Mouse (Mus musculus): ENCODE results near the gene Phf21a. TPM values are rescaled to one million over a fixed set of nuclear protein-coding genes. Genes with fewer than 3 reads are reported as not detected.

Gene Phf21a
- polyA plus RNA-seq, 1 experiment from 2014 or later, result 12.7 TPM

GRCm38 (mm10) chr2:92259924-92260323 is 167.0 kb downstream of the Phf21a start:
- H3K27ac ChIP-seq (ENCODE audit: low read depth, low read length), result no peak overlapping the region

GRCm38 (mm10) chr2:92266100-92266617 is 173.2 kb downstream of the Phf21a start:
- 74% methylated on average over 9 of the region's 9 CpGs for WGBS
- DNase-seq (ENCODE audit: low spot score) (no peak), ATAC-seq (replicated peaks; ENCODE audit: low FRiP score) (no peak)
- H3K27me3 ChIP-seq (replicated peaks; ENCODE audit: control insufficient read depth, insufficient read depth, low read length), result no peaks in the 10 kb centered on the region
- H3K27ac ChIP-seq (ENCODE audit: low read depth, low read length), result no peak overlapping the region
- H3K4me2 ChIP-seq, result no peak overlapping the region
- H3K36me3 ChIP-seq (ENCODE audit: control insufficient read depth, insufficient read depth, low read length), result no peaks in the 10 kb centered on the region
- no peaks in the 10 kb centered on the region for H3K4me1 ChIP-seq (replicated peaks; ENCODE audit: control insufficient read depth, insufficient read depth, low read length)
- H3K9me3 ChIP-seq (ENCODE audit: control insufficient read depth, low read length), result no peaks in the 10 kb centered on the region
- H3K4me3 ChIP-seq (ENCODE audit: low read depth, low read length), result no peak overlapping the region
- H3K9ac ChIP-seq (ENCODE audit: low read depth, low read length), result no peak overlapping the region

More at GRCm38 (mm10) chr2:92259924-92260323, 167.0 kb downstream of the Phf21a start:
- H3K27me3 ChIP-seq (replicated peaks; ENCODE audit: control insufficient read depth, insufficient read depth, low read length), result no peaks in the 10 kb centered on the region
- WGBS, result 28% methylated on average over 2 of the region's 2 CpGs
- no peak overlapping the region for H3K4me2 ChIP-seq
- H3K36me3 ChIP-seq (ENCODE audit: control insufficient read depth, insufficient read depth, low read length), result no peaks in the 10 kb centered on the region
- H3K9ac ChIP-seq (ENCODE audit: low read depth, low read length), result no peak overlapping the region
- H3K9me3 ChIP-seq (ENCODE audit: control insufficient read depth, low read length), result no peaks in the 10 kb centered on the region
- H3K4me1 ChIP-seq (replicated peaks; ENCODE audit: control insufficient read depth, insufficient read depth, low read length), result peaks cover 13% of the 10 kb centered on the region
- no peak overlapping the region for H3K4me3 ChIP-seq (ENCODE audit: low read depth, low read length)
- ATAC-seq (replicated peaks; ENCODE audit: low FRiP score) (no peak), DNase-seq (ENCODE audit: low spot score) (no peak)

- WGBS, result 59% methylated on average over 5 of the region's 5 CpGs
- H3K4me3 ChIP-seq (ENCODE audit: low read depth, low read length), result no peak overlapping the region
- H3K4me2 ChIP-seq, result no peak overlapping the region
- H3K9ac ChIP-seq (ENCODE audit: low read depth, low read length), result no peak overlapping the region
- DNase-seq (ENCODE audit: low spot score) (no peak), ATAC-seq (replicated peaks; ENCODE audit: low FRiP score) (no peak)
- no peaks in the 10 kb centered on the region for H3K36me3 ChIP-seq (ENCODE audit: control insufficient read depth, insufficient read depth, low read length)
- H3K4me1 ChIP-seq (replicated peaks; ENCODE audit: control insufficient read depth, insufficient read depth, low read length), result no peaks in the 10 kb centered on the region
- no peaks in the 10 kb centered on the region for H3K27me3 ChIP-seq (replicated peaks; ENCODE audit: control insufficient read depth, insufficient read depth, low read length)
- no peak overlapping the region for H3K27ac ChIP-seq (ENCODE audit: low read depth, low read length)
- H3K9me3 ChIP-seq (ENCODE audit: control insufficient read depth, low read length), result no peaks in the 10 kb centered on the region
These were observed 176.3 kb downstream of the Phf21a start for GRCm38 (mm10) chr2:92269227-92269626.

- no peak for ATAC-seq (replicated peaks; ENCODE audit: low FRiP score)
- H3K4me2 ChIP-seq, result no peak overlapping the region
- no peak overlapping the region for H3K4me3 ChIP-seq (ENCODE audit: low read depth, low read length)
- no peaks in the 10 kb centered on the region for H3K27me3 ChIP-seq (replicated peaks; ENCODE audit: control insufficient read depth, insufficient read depth, low read length)
- H3K9ac ChIP-seq (ENCODE audit: low read depth, low read length), result no peak overlapping the region
- no peak overlapping the region for H3K27ac ChIP-seq (ENCODE audit: low read depth, low read length)
- no peaks in the 10 kb centered on the region for H3K4me1 ChIP-seq (replicated peaks; ENCODE audit: control insufficient read depth, insufficient read depth, low read length)
- WGBS, result 55% methylated on average over 2 of the region's 2 CpGs
- no peaks in the 10 kb centered on the region for H3K9me3 ChIP-seq (ENCODE audit: control insufficient read depth, low read length)
- DNase-seq (ENCODE audit: low spot score), result no peak
- H3K36me3 ChIP-seq (ENCODE audit: control insufficient read depth, insufficient read depth, low read length), result no peaks in the 10 kb centered on the region
These were observed 179.6 kb downstream of the Phf21a start for GRCm38 (mm10) chr2:92272510-92272909.

- ATAC-seq (replicated peaks; ENCODE audit: low FRiP score) (no peak), DNase-seq (ENCODE audit: low spot score) (no peak)
- Histone ChIP-seq H3K4me3 (ENCODE audit: low read depth, low read length) (no peak overlapping the region), H3K36me3 (ENCODE audit: control insufficient read depth, insufficient read depth, low read length) (no peaks in the 10 kb centered on the region), H3K27me3 (replicated peaks; ENCODE audit: control insufficient read depth, insufficient read depth, low read length) (no peaks in the 10 kb centered on the region), H3K9me3 (ENCODE audit: control insufficient read depth, low read length) (no peaks in the 10 kb centered on the region), H3K27ac (ENCODE audit: low read depth, low read length) (no peak overlapping the region), H3K4me1 (replicated peaks; ENCODE audit: control insufficient read depth, insufficient read depth, low read length) (no peaks in the 10 kb centered on the region), H3K9ac (ENCODE audit: low read depth, low read length) (no peak overlapping the region), H3K4me2 (no peak overlapping the region)
- WGBS, result 86% methylated on average over 6 of the region's 6 CpGs
These were observed 180.3 kb downstream of the Phf21a start for GRCm38 (mm10) chr2:92273101-92273801.

GRCm38 (mm10) chr2:92273802-92274183 is 180.9 kb downstream of the Phf21a start:
- Histone ChIP-seq H3K9me3 (ENCODE audit: control insufficient read depth, low read length) (no peaks in the 10 kb centered on the region), H3K36me3 (ENCODE audit: control insufficient read depth, insufficient read depth, low read length) (no peaks in the 10 kb centered on the region), H3K27me3 (replicated peaks; ENCODE audit: control insufficient read depth, insufficient read depth, low read length) (no peaks in the 10 kb centered on the region), H3K4me1 (replicated peaks; ENCODE audit: control insufficient read depth, insufficient read depth, low read length) (no peaks in the 10 kb centered on the region), H3K27ac (ENCODE audit: low read depth, low read length) (no peak overlapping the region), H3K4me3 (ENCODE audit: low read depth, low read length) (no peak overlapping the region), H3K4me2 (no peak overlapping the region), H3K9ac (ENCODE audit: low read depth, low read length) (no peak overlapping the region)
- ATAC-seq (replicated peaks; ENCODE audit: low FRiP score), result no peak
- DNase-seq (ENCODE audit: low spot score), result no peak
- 74% methylated on average over 4 of the region's 4 CpGs for WGBS

- no peak overlapping the region for H3K4me3 ChIP-seq (ENCODE audit: low read depth, low read length)
- H3K36me3 ChIP-seq (ENCODE audit: control insufficient read depth, insufficient read depth, low read length), result no peaks in the 10 kb centered on the region
- H3K27ac ChIP-seq (ENCODE audit: low read depth, low read length), result no peak overlapping the region
- no peaks in the 10 kb centered on the region for H3K27me3 ChIP-seq (replicated peaks; ENCODE audit: control insufficient read depth, insufficient read depth, low read length)
- H3K9ac ChIP-seq (ENCODE audit: low read depth, low read length), result no peak overlapping the region
- no peaks in the 10 kb centered on the region for H3K4me1 ChIP-seq (replicated peaks; ENCODE audit: control insufficient read depth, insufficient read depth, low read length)
- no peak for DNase-seq (ENCODE audit: low spot score)
- H3K4me2 ChIP-seq, result no peak overlapping the region
- no peaks in the 10 kb centered on the region for H3K9me3 ChIP-seq (ENCODE audit: control insufficient read depth, low read length)
- 73% methylated on average over 3 of the region's 3 CpGs for WGBS
- ATAC-seq (replicated peaks; ENCODE audit: low FRiP score), result no peak
These were observed 184.9 kb downstream of the Phf21a start for GRCm38 (mm10) chr2:92277787-92278186.

GRCm38 (mm10) chr2:92278663-92279062 is 185.7 kb downstream of the Phf21a start:
- H3K4me2 ChIP-seq, result no peak overlapping the region
- no peak overlapping the region for H3K9ac ChIP-seq (ENCODE audit: low read depth, low read length)
- no peak overlapping the region for H3K4me3 ChIP-seq (ENCODE audit: low read depth, low read length)
- no peak for DNase-seq (ENCODE audit: low spot score)
- H3K27ac ChIP-seq (ENCODE audit: low read depth, low read length), result no peak overlapping the region
- 82% methylated on average over 7 of the region's 7 CpGs for WGBS
- H3K9me3 ChIP-seq (ENCODE audit: control insufficient read depth, low read length), result no peaks in the 10 kb centered on the region
- no peaks in the 10 kb centered on the region for H3K27me3 ChIP-seq (replicated peaks; ENCODE audit: control insufficient read depth, insufficient read depth, low read length)
- H3K4me1 ChIP-seq (replicated peaks; ENCODE audit: control insufficient read depth, insufficient read depth, low read length), result no peaks in the 10 kb centered on the region
- H3K36me3 ChIP-seq (ENCODE audit: control insufficient read depth, insufficient read depth, low read length), result no peaks in the 10 kb centered on the region
- no peak for ATAC-seq (replicated peaks; ENCODE audit: low FRiP score)

- no peak overlapping the region for H3K4me2 ChIP-seq
- ATAC-seq (replicated peaks; ENCODE audit: low FRiP score), result no peak
- no peaks in the 10 kb centered on the region for H3K9me3 ChIP-seq (ENCODE audit: control insufficient read depth, low read length)
- no peaks in the 10 kb centered on the region for H3K36me3 ChIP-seq (ENCODE audit: control insufficient read depth, insufficient read depth, low read length)
- no peak overlapping the region for H3K9ac ChIP-seq (ENCODE audit: low read depth, low read length)
- H3K27ac ChIP-seq (ENCODE audit: low read depth, low read length), result no peak overlapping the region
- H3K4me1 ChIP-seq (replicated peaks; ENCODE audit: control insufficient read depth, insufficient read depth, low read length), result no peaks in the 10 kb centered on the region
- 84% methylated on average over 6 of the region's 6 CpGs for WGBS
- no peak overlapping the region for H3K4me3 ChIP-seq (ENCODE audit: low read depth, low read length)
- no peak for DNase-seq (ENCODE audit: low spot score)
- no peaks in the 10 kb centered on the region for H3K27me3 ChIP-seq (replicated peaks; ENCODE audit: control insufficient read depth, insufficient read depth, low read length)
These were observed 186.5 kb downstream of the Phf21a start for GRCm38 (mm10) chr2:92279398-92279797.
